Mouse (Mus musculus) megakaryocyte progenitor cell, adult 5-6 weeks (primary cell): ENCODE measurements around the gene Ptprj. TPM values are rescaled to one million over a fixed set of nuclear protein-coding genes. Genes with fewer than 3 reads are reported as not detected.
"Not testable (repeated sequence)": the region's sequence is repeated elsewhere in the genome, so short reads cannot be mapped to it uniquely, and the experiment has no call there.

Experiments
- ATAC-seq: replicated peaks from 2 replicates; pipeline ENCODE4 v1.8.0; 2016; ENCODE audit warnings: mild to moderate bottlenecking, moderate TSS enrichment, inconsistent platforms; ENCODE audit not compliant: poor library complexity
- total RNA-seq, 2 experiments: library from RNA; stranded (forward) in 1 of 2; stranded (reverse) in 1 of 2; fragments of 157-497, 149-512 nt in 1 of 2; fragments of 200-1000 nt in 1 of 2; gene quantifications; 2 replicates each; pipeline versions ENCODE4 v1.2.3 to v1.2.4; 2015 to 2017

Gene Ptprj
- total RNA-seq, 2 experiments from 2014 or later, result 15.4 to 20.2 TPM

DNA sequence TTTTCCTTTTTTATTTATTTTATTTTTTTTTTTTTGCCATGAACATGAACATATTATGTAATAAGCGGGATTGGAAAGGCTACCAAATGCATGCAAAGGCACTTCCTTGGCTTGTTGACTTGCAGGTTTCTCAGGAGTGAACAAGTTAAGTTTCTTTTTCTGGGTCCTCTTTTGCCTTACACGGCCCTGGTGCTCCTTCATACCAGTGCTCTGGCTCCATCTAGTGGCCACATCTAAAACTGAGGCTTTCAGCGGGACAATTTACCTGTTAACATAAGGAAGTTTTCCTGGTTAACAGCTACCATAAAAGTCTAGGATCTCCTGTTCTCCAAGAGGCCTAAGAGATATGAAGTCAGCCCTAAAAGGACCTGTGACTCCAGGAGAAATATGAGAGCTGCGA is 150.7 kb downstream of the Ptprj start:
- ATAC-seq, result peak; percentile 95

DNA sequence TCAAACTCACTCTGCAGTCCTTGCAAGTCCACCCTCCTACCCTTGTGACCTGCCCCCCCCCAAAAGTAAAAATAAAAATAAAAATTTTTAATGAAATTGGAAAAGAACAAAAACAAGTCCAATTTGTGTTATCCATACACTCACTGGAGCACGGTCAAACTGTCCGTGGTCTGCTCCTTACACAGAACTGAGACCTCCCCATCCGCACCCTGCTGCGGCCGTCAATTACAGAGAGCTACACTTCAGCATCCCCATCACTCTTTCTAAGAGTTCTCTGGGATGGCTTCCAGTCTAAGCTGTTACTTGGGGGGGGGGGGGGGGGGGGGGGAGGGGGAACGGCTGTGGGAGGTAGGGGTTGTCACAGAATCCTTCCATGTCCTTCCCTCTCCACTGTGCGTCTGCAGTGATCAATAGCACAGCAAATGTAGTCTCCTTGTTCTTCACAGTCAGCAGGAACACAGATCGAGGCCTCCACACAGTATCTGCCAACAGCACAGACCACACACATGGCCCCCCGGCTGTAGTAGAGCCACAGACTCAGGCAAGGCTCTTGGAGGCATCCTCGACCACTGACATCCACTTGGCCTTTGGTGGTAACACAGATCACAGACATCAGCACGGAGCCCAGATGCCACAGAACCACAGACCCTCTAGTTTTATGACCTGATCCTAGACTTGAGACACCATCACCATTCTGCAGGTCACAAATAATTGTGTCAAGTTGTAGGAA is 151.3 kb downstream of the Ptprj start:
- ATAC-seq, result not testable (repeated sequence)

GRCm38 (mm10) chr2:90424937-90425336 is 155.5 kb downstream of the Ptprj start:
- 0 out of 2 replicates have a peak, but pooled peaks have one; percentile 17 for ATAC-seq

DNA sequence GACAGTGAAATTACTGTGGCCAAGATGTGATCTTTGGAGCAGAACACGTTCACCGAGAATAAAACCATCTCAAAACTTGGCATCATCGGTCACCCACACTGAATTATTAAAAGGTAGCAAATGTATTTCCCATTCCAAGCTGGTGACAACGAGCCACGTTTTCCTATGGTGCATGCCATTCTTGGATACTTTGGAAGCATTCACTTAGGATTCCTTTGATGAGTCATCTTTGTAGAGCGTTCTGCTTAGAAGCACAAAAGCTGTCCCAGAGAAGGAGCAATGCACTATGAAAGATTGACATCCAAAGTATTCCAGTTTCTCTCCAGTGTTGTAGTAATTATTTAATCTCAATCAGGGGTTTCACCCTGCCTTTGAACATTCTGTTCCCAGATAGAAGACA is 158.2 kb downstream of the Ptprj start:
- not testable (repeated sequence) for ATAC-seq

GRCm38 (mm10) chr2:90414110-90414821 is 166.2 kb downstream of the Ptprj start:
- ATAC-seq, result not testable (repeated sequence)

- ATAC-seq, result not testable (repeated sequence)
Observed at GRCm38 (mm10) chr2:90398633-90399107, 181.8 kb downstream of the Ptprj start, which contains the start of gene Olfr1274-ps. Gene Olfr1274-ps (plus strand): TSS chr2:90398683.

Other genes starting within 250 kb of the Ptprj start
- not detected in 2 replicates for gene Olfr1274-ps, start 182.0 kb downstream of the Ptprj start, total RNA-seq (2015)
- not detected in 2 replicates for gene Olfr1274-ps, start 182.0 kb downstream of the Ptprj start, total RNA-seq (2017)
- 79.3 and 81.3 TPM in 2 replicates for gene Nup160, start 96.6 kb upstream of the Ptprj start, total RNA-seq (2015)
- 50.9 and 61.7 TPM in 2 replicates for gene Nup160, start 96.6 kb upstream of the Ptprj start, total RNA-seq (2017)
- 80.6 and 99.0 TPM in 2 replicates for gene Fnbp4, start 164.7 kb upstream of the Ptprj start, total RNA-seq (2015)
- gene Fnbp4, start 164.7 kb upstream of the Ptprj start, total RNA-seq (2017), result 108 and 140 TPM in 2 replicates
- gene Agbl2, start 202.1 kb upstream of the Ptprj start, total RNA-seq (2015), result 0.12 TPM in 1 of 2 replicates, not detected in the other
- 0.12 TPM in 1 of 2 replicates, not detected in the other for gene Agbl2, start 202.1 kb upstream of the Ptprj start, total RNA-seq (2017)